Mouse (Mus musculus) limb, embryonic 12.5 days (tissue): ENCODE results near the gene Nid2. TPM values are rescaled to one million over a fixed set of nuclear protein-coding genes. Genes with fewer than 3 reads are reported as not detected.

Experiments
- ATAC-seq: fragments of 200-750 bp; cut with Nextera tagmentation; 2 replicates; pipeline ENCODE4 v1.8.0; 2017; ENCODE audit warnings: low read depth, moderate TSS enrichment; ENCODE audit not compliant: insufficient number of reproducible peaks, insufficient read depth, low FRiP score, low TSS enrichment
- H3K27ac ChIP-seq: fragments of 300-500 bp; sonication (generic); 2 replicates; pipeline ENCODE4 v1.5.1; 2016; ENCODE audit warnings: mild to moderate bottlenecking, moderate library complexity
- H3K27me3 ChIP-seq: fragments of 300-500 bp; sonication (generic); 2 replicates; pipeline ENCODE4 v1.6.1; 2016; ENCODE audit warnings: mild to moderate bottlenecking, moderate library complexity
- H3K36me3 ChIP-seq: fragments of 300-500 bp; sonication (generic); 2 replicates; pipeline ENCODE4 v1.6.1; 2016; ENCODE audit warnings: mild to moderate bottlenecking, moderate library complexity
- H3K4me1 ChIP-seq: fragments of 300-500 bp; sonication (generic); replicated peaks from 2 replicates; pipeline ENCODE4 v1.6.1; 2016
- H3K4me2 ChIP-seq: fragments of 300-500 bp; sonication (generic); 2 replicates; pipeline ENCODE4 v1.6.1; 2016; ENCODE audit warnings: mild to moderate bottlenecking, moderate library complexity
- H3K4me3 ChIP-seq: fragments of 300-500 bp; sonication (generic); replicated peaks from 2 replicates; pipeline ENCODE4 v1.5.1; 2016; ENCODE audit warnings: mild to moderate bottlenecking
- H3K9ac ChIP-seq: fragments of 300-500 bp; sonication (generic); replicated peaks from 2 replicates; pipeline ENCODE4 v1.6.1; 2016; ENCODE audit warnings: mild to moderate bottlenecking, moderate library complexity
- H3K9me3 ChIP-seq: fragments of 300-500 bp; sonication (generic); 2 replicates; pipeline ENCODE4 v1.6.1; 2016; ENCODE audit warnings: mild to moderate bottlenecking, moderate library complexity
- WGBS: fragments of 180-500 bp; shearing (Covaris S2); methylation state at CpG from one replicate; pipeline ENCODE4 v1.1.7; 2016; 5-methylcytosine and 5-hydroxymethylcytosine counted together
- polyA plus RNA-seq: library from polyadenylated mRNA; unstranded; fragments of >200 nt; fragmentation: Nextera tagmentation; extraction: Ambion mirVana; gene quantifications from 2 replicates; pipeline ENCODE4 v1.2.1, GENCODE M21; 2016

Nid2 gene
- polyA plus RNA-seq, 1 experiment from 2014 or later: 87.1 TPM

GRCm38 (mm10) chr14:19746731-19747130 lies 4.3 kb upstream of the Nid2 start:
- no peaks in the 10 kb centered on the region for H3K27me3 ChIP-seq
- no peaks in the 10 kb centered on the region for H3K36me3 ChIP-seq
- H3K9ac ChIP-seq: no peak overlapping the region
- ATAC-seq: no peak
- no peak overlapping the region for H3K4me2 ChIP-seq
- H3K4me1 ChIP-seq: peaks cover 23% of the 10 kb centered on the region
- 75% methylated on average over 2 of the region's 2 CpGs for WGBS
- no peak overlapping the region for H3K4me3 ChIP-seq
- no peak overlapping the region for H3K27ac ChIP-seq
- no peaks in the 10 kb centered on the region for H3K9me3 ChIP-seq

GRCm38 (mm10) chr14:19749743-19750142 lies 1.3 kb upstream of the Nid2 start:
- Histone ChIP-seq H3K4me3 (no peak overlapping the region), H3K4me2 (peak overlapping the region; percentile 91), H3K27ac (peak overlapping the region; percentile 99), H3K4me1 (peaks cover 40% of the 10 kb centered on the region), H3K27me3 (peaks cover 4% of the 10 kb centered on the region; the same call in 1 of the 2 replicates), H3K9ac (no peak overlapping the region), H3K36me3 (peaks cover 8% of the 10 kb centered on the region), H3K9me3 (no peaks in the 10 kb centered on the region)
- ATAC-seq: no peak
- WGBS: 31% methylated on average over 2 of the region's 2 CpGs

GRCm38 (mm10) chr14:19750411-19751024 lies 547 bp upstream of the Nid2 start:
- Histone ChIP-seq H3K4me2 (peak overlapping the region; percentile 91), H3K27me3 (peaks cover 4% of the 10 kb centered on the region; the same call in 1 of the 2 replicates), H3K9me3 (no peaks in the 10 kb centered on the region), H3K4me1 (peaks cover 43% of the 10 kb centered on the region), H3K9ac (peak overlapping the region; percentile 57), H3K27ac (peak overlapping the region; percentile 99), H3K36me3 (peaks cover 16% of the 10 kb centered on the region), H3K4me3 (peak overlapping the region; percentile 63)
- ATAC-seq: peak; percentile 88
- under 1% methylated on average over 26 of the region's 26 CpGs for WGBS

GRCm38 (mm10) chr14:19752276-19752675 lies 1.2 kb downstream of the Nid2 start:
- Histone ChIP-seq H3K4me1 (peaks cover 43% of the 10 kb centered on the region), H3K4me3 (peak overlapping the region; percentile 63), H3K4me2 (peak overlapping the region; percentile 91), H3K36me3 (peaks cover 24% of the 10 kb centered on the region), H3K27ac (no peak overlapping the region), H3K9me3 (no peaks in the 10 kb centered on the region), H3K9ac (peak overlapping the region; percentile 72), H3K27me3 (peaks cover 4% of the 10 kb centered on the region; the same call in 1 of the 2 replicates)
- 1% methylated on average over 21 of the region's 21 CpGs for WGBS
- no peak for ATAC-seq

- Histone ChIP-seq H3K9me3 (no peaks in the 10 kb centered on the region), H3K4me3 (no peak overlapping the region), H3K4me2 (no peak overlapping the region), H3K27ac (peak overlapping the region; percentile 62; the same call in 1 of the 2 replicates), H3K9ac (no peak overlapping the region), H3K36me3 (peaks cover 45% of the 10 kb centered on the region), H3K4me1 (peaks cover 36% of the 10 kb centered on the region), H3K27me3 (no peaks in the 10 kb centered on the region)
- no peak for ATAC-seq
- WGBS: 75% methylated on average over 10 of the region's 10 CpGs
Observed at GRCm38 (mm10) chr14:19759277-19760193, 8.5 kb downstream of the Nid2 start.

GRCm38 (mm10) chr14:19760721-19761120 lies 9.7 kb downstream of the Nid2 start:
- peaks cover 35% of the 10 kb centered on the region for H3K4me1 ChIP-seq
- WGBS: 24% methylated on average over 7 of the region's 7 CpGs

GRCm38 (mm10) chr14:19762014-19762413 lies 10.9 kb downstream of the Nid2 start:
- Histone ChIP-seq H3K36me3 (peaks cover 45% of the 10 kb centered on the region), H3K4me2 (no peak overlapping the region), H3K27ac (no peak overlapping the region), H3K9me3 (no peaks in the 10 kb centered on the region), H3K4me1 (peaks cover 48% of the 10 kb centered on the region), H3K4me3 (no peak overlapping the region), H3K9ac (no peak overlapping the region), H3K27me3 (no peaks in the 10 kb centered on the region)
- no peak; the same call in 1 of the 2 replicates for ATAC-seq
- 41% methylated on average over 4 of the region's 4 CpGs for WGBS

More at GRCm38 (mm10) chr14:19760721-19761120, 9.7 kb downstream of the Nid2 start:
- Histone ChIP-seq H3K36me3 (peaks cover 44% of the 10 kb centered on the region), H3K27ac (no peak overlapping the region), H3K27me3 (no peaks in the 10 kb centered on the region), H3K4me3 (no peak overlapping the region), H3K9ac (no peak overlapping the region), H3K9me3 (no peaks in the 10 kb centered on the region), H3K4me2 (no peak overlapping the region)
- no peak for ATAC-seq

- Histone ChIP-seq H3K27me3 (no peaks in the 10 kb centered on the region), H3K9ac (no peak overlapping the region), H3K4me3 (no peak overlapping the region), H3K9me3 (no peaks in the 10 kb centered on the region), H3K4me2 (no peak overlapping the region), H3K36me3 (peaks cover 41% of the 10 kb centered on the region), H3K27ac (no peak overlapping the region), H3K4me1 (peaks cover 54% of the 10 kb centered on the region)
- ATAC-seq: no peak
- WGBS: 52% methylated on average over 8 of the region's 8 CpGs
Observed at GRCm38 (mm10) chr14:19763527-19763926, 12.5 kb downstream of the Nid2 start.

GRCm38 (mm10) chr14:19764331-19764730 lies 13.3 kb downstream of the Nid2 start:
- WGBS: 81% methylated on average over 8 of the region's 8 CpGs
- no peak for ATAC-seq
- Histone ChIP-seq H3K9ac (no peak overlapping the region), H3K9me3 (no peaks in the 10 kb centered on the region), H3K4me3 (no peak overlapping the region), H3K27me3 (no peaks in the 10 kb centered on the region), H3K36me3 (peaks cover 45% of the 10 kb centered on the region), H3K27ac (no peak overlapping the region), H3K4me1 (peaks cover 51% of the 10 kb centered on the region), H3K4me2 (no peak overlapping the region)

GRCm38 (mm10) chr14:19765539-19766379 lies 14.7 kb downstream of the Nid2 start:
- Histone ChIP-seq H3K27me3 (no peaks in the 10 kb centered on the region), H3K4me1 (peaks cover 55% of the 10 kb centered on the region)

GRCm38 (mm10) chr14:19766380-19766649 lies 15.2 kb downstream of the Nid2 start:
- peaks cover 54% of the 10 kb centered on the region for H3K4me1 ChIP-seq
- peaks cover 50% of the 10 kb centered on the region for H3K36me3 ChIP-seq

More at GRCm38 (mm10) chr14:19765539-19766379, 14.7 kb downstream of the Nid2 start:
- H3K36me3 ChIP-seq: peaks cover 50% of the 10 kb centered on the region
- 67% methylated on average over 9 of the region's 9 CpGs for WGBS
- peak overlapping the region; percentile 42; the same call in 1 of the 2 replicates for H3K27ac ChIP-seq
- H3K9me3 ChIP-seq: no peaks in the 10 kb centered on the region
- H3K9ac ChIP-seq: no peak overlapping the region
- no peak for ATAC-seq
- no peak overlapping the region for H3K4me2 ChIP-seq
- no peak overlapping the region for H3K4me3 ChIP-seq

More at GRCm38 (mm10) chr14:19766380-19766649, 15.2 kb downstream of the Nid2 start:
- peak overlapping the region; percentile 42; the same call in 1 of the 2 replicates for H3K27ac ChIP-seq
- H3K4me3 ChIP-seq: no peak overlapping the region
- H3K9me3 ChIP-seq: no peaks in the 10 kb centered on the region
- whole genome bisulfite sequencing: 8% methylated on average over 1 of the region's 1 CpGs
- no peaks in the 10 kb centered on the region for H3K27me3 ChIP-seq
- no peak overlapping the region for H3K9ac ChIP-seq
- ATAC-seq: no peak
- H3K4me2 ChIP-seq: no peak overlapping the region
